8 mouse cellular contexts compared by ENCODE assay signal in genomic region chr2:26138252-26139033, GRCm38 (mm10). TPM values are rescaled to one million over a fixed set of nuclear protein-coding genes. Genes with fewer than 3 reads are reported as not detected.
DNase-seq lines count a peak whose midpoint lies in the region; ATAC-seq and TF ChIP-seq lines count a peak whose summit lies in the region.

No protein-coding gene starts in this region.

- no peak overlapping the region for H3K27ac ChIP-seq in heart, embryonic 12.5 days (ENCODE audit: poor library complexity, severe bottlenecking)
- H3K27ac ChIP-seq in bone marrow macrophage, adult 2 months (ENCODE audit: insufficient read depth, low read depth, low read length), result peak overlapping the region; percentile 80; the same call in 1 of the 2 replicates
- H3K27ac ChIP-seq in hindbrain, postnatal 0 days, result no peak overlapping the region

- no peak for TF ChIP-seq POLR2A in bone marrow macrophage, adult 2 months (IDR thresholded peaks at IDR 0.05; ENCODE audit: borderline replicate concordance, low read depth, low read length)

- no peaks in the 10 kb centered on the region for H3K9me3 ChIP-seq in heart, embryonic 12.5 days (replicated peaks)
- no peaks in the 10 kb centered on the region for H3K9me3 ChIP-seq in hindbrain, postnatal 0 days (ENCODE audit: low read length)

- intact Hi-C loops in left cerebral cortex, postnatal 36 days (cut with DNase I), result no loop called here

- ATAC-seq in heart, embryonic 12.5 days (ENCODE audit: insufficient number of reproducible peaks, low FRiP score), result 0 out of 2 replicates have a peak, but pooled peaks have one; percentile 10
- no peak for ATAC-seq in hindbrain, postnatal 0 days
- peak; percentile 51 for ATAC-seq in megakaryocyte progenitor cell, adult 5-6 weeks (replicated peaks; ENCODE audit: poor library complexity)

- H3K36me3 ChIP-seq in heart, embryonic 12.5 days, result peaks cover 15% of the 10 kb centered on the region
- peaks cover 12% of the 10 kb centered on the region for H3K36me3 ChIP-seq in hindbrain, postnatal 0 days (ENCODE audit: insufficient read depth, low read length)

- no peaks in the 10 kb centered on the region for H3K27me3 ChIP-seq in heart, embryonic 12.5 days (replicated peaks)
- H3K27me3 ChIP-seq in hindbrain, postnatal 0 days (ENCODE audit: insufficient read depth, low read length), result no peaks in the 10 kb centered on the region

- H3K4me3 ChIP-seq in heart, embryonic 12.5 days, result peak overlapping the region; percentile 81
- H3K4me3 ChIP-seq in bone marrow macrophage, adult 2 months (ENCODE audit: insufficient read depth, low read length), result peak overlapping the region; percentile 89
- no peak overlapping the region for H3K4me3 ChIP-seq in hindbrain, postnatal 0 days (ENCODE audit: low read length)

- peak overlapping the region; percentile 75 for H3K4me2 ChIP-seq in heart, embryonic 12.5 days
- peak overlapping the region; percentile 91 for H3K4me2 ChIP-seq in hindbrain, postnatal 0 days (ENCODE audit: low read depth, low read length)

- DNase-seq in heart, adult 18-20 months, result no peak
- no peak for DNase-seq in hindbrain, postnatal 0 days (ENCODE audit: low spot score)
- DNase-seq in left cerebral cortex, postnatal 36 days (ENCODE audit: low spot score in 2 of 2), result no peak
- no peak for DNase-seq in retina, postnatal 1 day
- no peak for DNase-seq in right cerebral cortex, postnatal 10 days (ENCODE audit: low spot score in 2 of 2)

- H3K4me1 ChIP-seq in heart, embryonic 12.5 days (replicated peaks), result peaks cover 35% of the 10 kb centered on the region
- peaks cover 20% of the 10 kb centered on the region for H3K4me1 ChIP-seq in bone marrow macrophage, adult 2 months (ENCODE audit: control insufficient read depth, insufficient read depth, low read length)
- peaks cover 16% of the 10 kb centered on the region for H3K4me1 ChIP-seq in hindbrain, postnatal 0 days (ENCODE audit: insufficient read depth, low read length)

- 55% methylated on average over 31 of the region's 31 CpGs for WGBS in heart, embryonic 12.5 days
- 89% methylated on average over 31 of the region's 31 CpGs for WGBS in hindbrain, postnatal 0 days

- H3K9ac ChIP-seq in heart, embryonic 12.5 days, result peak overlapping the region; percentile 87
- H3K9ac ChIP-seq in hindbrain, postnatal 0 days (replicated peaks; ENCODE audit: low read length), result 0 out of 2 replicates have a peak overlapping the region, but pooled peaks have one; percentile 91

- TF ChIP-seq CTCF in bone marrow macrophage, adult 2 months (IDR thresholded peaks at IDR 0.05; ENCODE audit: low read depth, low read length), result no peak
- no peak for TF ChIP-seq CTCF in hindbrain, postnatal 0 days (IDR thresholded peaks at IDR 0.05; ENCODE audit: low read depth)

RNA-seq across cellular contexts. Expression of gene Nacc2, which starts 15.4 kb away (rescaled TPM):
- polyA plus RNA-seq in heart, embryonic 12.5 days (2016; fragmentation: Nextera tagmentation; extraction: Ambion mirVana), result 6.5 and 6.6 TPM in 2 replicates
- total RNA-seq in heart, adult 18-20 months (2021), result 10 to 100 TPM; 29.4 to 30.2 TPM
- polyA plus RNA-seq in bone marrow macrophage, adult 2 months (2012; ENCODE audit: insufficient read depth, insufficient read length, missing spikeins), result 17.8 and 18.0 TPM in 2 replicates
- total RNA-seq in hindbrain, postnatal 0 days (2014; rRNA removed), result 50.1 and 61.4 TPM in 2 replicates
- polyA plus RNA-seq in hindbrain, postnatal 0 days (2015; fragmentation: Nextera tagmentation; extraction: Ambion mirVana), result 28.7 and 29.9 TPM in 2 replicates
- total RNA-seq in megakaryocyte progenitor cell, adult 5-6 weeks (2015), result 1.1 and 1.2 TPM in 2 replicates
- 0.67 and 1.2 TPM in 2 replicates for total RNA-seq in megakaryocyte progenitor cell, adult 5-6 weeks (2017)
- 10 to 100 TPM; 69.8 to 75.7 TPM for total RNA-seq in left cerebral cortex, postnatal 36 days (2021)

Comparison
In these comparisons a context has a peak if more than half of its experiments do, and no peak if none do; other contexts are left out.
1. RNA of gene Nacc2, which starts 15.4 kb away (total RNA-seq): 69.8 to 75.7 TPM in left cerebral cortex, postnatal 36 days, 50.1 to 61.4 TPM in hindbrain, postnatal 0 days and 29.4 to 30.2 TPM in heart, adult 18-20 months; 0.67 to 1.2 TPM in megakaryocyte progenitor cell, adult 5-6 weeks; every median in the first group is over 10 times any median in the second.